Mouse (Mus musculus): ENCODE results near the gene Isy1. TPM values are rescaled to one million over a fixed set of nuclear protein-coding genes. Genes with fewer than 3 reads are reported as not detected.

Gene Isy1
- polyA plus RNA-seq, 1 experiment = 21.1 TPM

- Histone ChIP-seq H3K79me2 (ENCODE audit: control insufficient read depth, insufficient read depth) (no peaks in the 10 kb centered on the region), H3K4me3 (no peak overlapping the region)
These were observed 54.6 kb downstream of the Isy1 start for GRCm38 (mm10) chr6:87784033-87784432.

DNA sequence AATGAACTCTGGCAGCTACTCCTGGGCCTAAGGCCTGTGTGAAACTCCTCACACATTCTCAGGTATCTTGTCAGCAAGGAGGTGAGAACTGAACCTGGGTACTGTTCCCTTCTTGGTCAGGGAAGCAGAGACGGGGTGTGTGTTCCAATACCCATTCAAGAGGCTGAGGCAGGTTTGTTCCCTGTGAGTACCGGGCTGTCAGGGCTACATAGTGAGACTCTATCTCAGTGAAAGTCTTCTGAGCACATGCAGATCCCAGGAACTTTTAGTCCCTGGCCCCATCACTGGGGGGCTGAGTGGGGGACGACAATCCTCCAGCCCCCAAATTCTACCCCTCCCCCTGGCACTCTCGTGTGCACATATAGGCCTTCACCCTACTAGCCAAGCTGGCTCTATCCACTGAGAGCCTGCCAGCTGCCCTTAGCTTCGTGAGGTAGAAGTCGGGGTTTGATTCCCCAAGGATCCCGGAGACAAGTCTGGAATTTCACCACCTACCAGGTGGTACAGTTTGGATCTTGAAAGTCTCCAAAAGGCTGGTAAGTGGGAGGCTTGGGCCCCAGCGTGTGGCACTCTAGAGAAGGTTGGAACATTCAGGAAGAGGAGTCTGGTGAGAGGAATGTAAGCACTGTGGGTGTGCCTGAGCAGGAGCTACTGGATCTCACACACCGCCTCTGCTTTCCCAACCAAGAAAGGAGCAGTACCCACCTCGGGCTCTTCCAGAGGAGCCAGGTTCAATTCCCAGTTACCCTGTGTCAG lies 57.9 kb downstream of the Isy1 start:
- no peak for TF ChIP-seq POLR2A (IDR thresholded peaks at IDR 0.05; ENCODE audit: insufficient read length, low read depth)
- no peak for TF ChIP-seq USF1 (IDR thresholded peaks at IDR 0.05; ENCODE audit: low read depth)
- TF ChIP-seq MAX (IDR thresholded peaks at IDR 0.05; ENCODE audit: low read depth) = no peak
- no peak for TF ChIP-seq POLR2AphosphoS2 (IDR thresholded peaks at IDR 0.05; ENCODE audit: insufficient read length, low read depth)
- no peak for TF ChIP-seq MYOD1 (IDR thresholded peaks at IDR 0.05; ENCODE audit: control insufficient read depth in 1 of 3, insufficient read length in 2 of 3, low read depth in 2 of 3)
- Histone ChIP-seq H3K27me3 (ENCODE audit: control insufficient read depth, insufficient read depth, insufficient read length) (no peaks in the 10 kb centered on the region), H3ac (ENCODE audit: control insufficient read depth, insufficient read length) (no peak overlapping the region), H3K36me3 (ENCODE audit: control insufficient read depth, insufficient read depth) (no peaks in the 10 kb centered on the region), H3K4me3 (no peak overlapping the region), H3K4me2 (ENCODE audit: low read depth) (no peak overlapping the region), H3K79me2 (ENCODE audit: control insufficient read depth, insufficient read depth) (no peaks in the 10 kb centered on the region)

More at GRCm38 (mm10) chr6:87784033-87784432, 54.6 kb downstream of the Isy1 start:
- TF ChIP-seq MAX (IDR thresholded peaks at IDR 0.05; ENCODE audit: low read depth) (no peak), SRF (IDR thresholded peaks at IDR 0.05; ENCODE audit: control insufficient read depth, insufficient read length, low read depth) (no peak), E2F4 (IDR thresholded peaks at IDR 0.05; ENCODE audit: insufficient read depth) (no peak), POLR2A (IDR thresholded peaks at IDR 0.05; ENCODE audit: insufficient read length, low read depth) (no peak), MYOD1 (IDR thresholded peaks at IDR 0.05; ENCODE audit: control insufficient read depth in 1 of 3, insufficient read length in 2 of 3, low read depth in 2 of 3) (no peak)
- no peaks in the 10 kb centered on the region for H3K36me3 ChIP-seq (ENCODE audit: control insufficient read depth, insufficient read depth)
- H3ac ChIP-seq (ENCODE audit: control insufficient read depth, insufficient read length) = no peak overlapping the region
- no peaks in the 10 kb centered on the region for H3K27me3 ChIP-seq (ENCODE audit: control insufficient read depth, insufficient read depth, insufficient read length)
- no peak overlapping the region for H3K4me2 ChIP-seq (ENCODE audit: low read depth)

DNA sequence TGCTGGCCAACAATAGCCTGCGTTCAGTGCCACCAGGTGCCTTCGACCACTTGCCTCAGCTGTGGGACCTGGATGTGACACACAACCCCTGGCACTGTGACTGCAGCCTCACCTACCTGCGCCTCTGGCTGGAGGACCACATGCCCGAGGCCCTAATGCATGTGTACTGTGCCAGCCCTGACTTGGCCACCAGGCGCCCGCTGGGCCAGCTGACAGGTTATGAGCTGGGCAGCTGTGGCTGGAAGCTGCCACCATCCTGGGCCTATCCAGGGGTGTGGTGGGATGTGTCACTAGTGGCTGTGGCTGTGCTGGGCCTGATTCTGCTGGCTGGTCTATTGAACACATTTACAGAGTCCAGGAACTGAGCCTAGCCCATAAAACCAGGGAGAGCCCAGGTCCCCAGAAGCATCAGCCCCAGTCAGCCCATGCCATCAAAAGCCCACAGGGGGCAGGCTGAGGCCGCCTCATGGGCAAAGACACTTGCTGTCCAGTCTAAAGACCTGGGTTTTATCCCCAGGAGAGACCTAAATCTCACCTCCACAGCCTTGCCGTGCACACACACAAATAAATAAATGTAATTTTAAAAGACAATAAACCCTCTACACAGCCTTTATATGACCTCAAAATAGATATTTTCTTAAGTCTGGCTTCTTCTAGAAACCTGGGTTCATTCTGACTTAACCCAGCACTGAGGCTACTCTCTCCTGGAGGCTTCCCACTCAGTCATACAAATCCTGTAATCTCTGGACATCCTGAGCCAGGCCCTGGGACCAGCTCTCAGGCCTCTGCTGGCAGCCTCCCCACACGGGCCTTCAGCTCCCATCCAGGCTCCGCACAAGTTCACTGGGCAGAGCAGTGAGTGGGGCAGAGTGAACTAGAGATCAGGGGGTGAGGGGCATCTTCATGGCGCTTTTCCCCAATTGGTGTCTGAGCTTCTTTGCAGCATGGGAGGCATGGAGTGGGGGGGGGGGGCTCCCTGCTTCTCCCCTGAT lies 59.1 kb downstream of the Isy1 start:
- no peak overlapping the region for H3K4me2 ChIP-seq (ENCODE audit: low read depth)

DNA sequence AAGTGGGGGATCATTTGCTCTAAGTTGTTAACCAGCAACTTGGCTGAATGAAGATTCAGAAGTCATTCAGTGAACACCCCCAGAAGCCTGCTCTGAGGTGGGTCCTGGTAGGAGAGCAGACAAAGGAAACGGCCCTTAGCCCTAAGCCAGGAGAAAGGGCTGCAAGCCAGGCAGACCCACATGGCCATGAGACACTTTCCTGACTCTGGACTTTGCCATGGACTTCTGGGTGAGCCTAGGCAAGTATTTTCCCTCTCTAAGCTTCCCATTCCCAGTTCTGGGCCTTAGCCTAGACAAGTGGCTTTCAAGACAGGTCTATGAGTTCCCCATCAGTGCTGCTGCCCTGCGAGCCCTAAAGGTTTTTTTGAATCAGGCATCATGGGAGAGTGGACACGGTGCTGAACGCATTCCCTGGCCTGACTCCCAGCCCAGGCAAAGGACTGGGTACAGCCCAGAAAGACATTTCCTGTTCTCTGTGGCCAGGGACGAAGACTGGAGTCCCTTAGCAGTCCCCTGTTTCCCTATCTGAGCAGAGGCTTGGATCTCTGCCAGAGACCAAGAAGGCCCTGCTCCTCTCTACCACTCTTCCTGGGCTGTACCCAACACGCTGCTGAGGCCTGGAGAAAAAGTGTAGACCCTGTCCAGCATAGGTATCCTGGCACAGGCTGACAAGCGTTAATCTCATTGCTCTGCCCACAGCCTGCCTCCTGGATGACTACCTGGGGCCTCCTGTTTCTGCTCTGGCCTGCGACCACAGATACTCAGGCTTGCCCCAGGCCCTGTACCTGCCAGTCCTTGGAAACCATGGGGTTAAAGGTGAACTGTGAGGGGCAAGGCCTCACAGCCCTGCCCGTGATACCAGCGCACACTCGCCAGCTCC lies 60.1 kb downstream of the Isy1 start:
- Histone ChIP-seq H3K4me3 (no peak overlapping the region), H3K4me2 (ENCODE audit: low read depth) (no peak overlapping the region)
- TF ChIP-seq USF1 (IDR thresholded peaks at IDR 0.05; ENCODE audit: low read depth) (no peak), TCF12 (IDR thresholded peaks at IDR 0.05; ENCODE audit: insufficient read depth, poor library complexity, severe bottlenecking) (no peak), POLR2A (IDR thresholded peaks at IDR 0.05; ENCODE audit: insufficient read length, low read depth) (no peak), SRF (IDR thresholded peaks at IDR 0.05; ENCODE audit: control insufficient read depth, insufficient read length, low read depth) (no peak), MYOG (IDR thresholded peaks at IDR 0.05; ENCODE audit: control insufficient read depth in 1 of 3, insufficient read depth in 1 of 3, insufficient read length in 2 of 3, low read depth in 2 of 3) (no peak), E2F4 (IDR thresholded peaks at IDR 0.05; ENCODE audit: insufficient read depth) (no peak), TCF3 (IDR thresholded peaks at IDR 0.05; ENCODE audit: insufficient read length, low read depth) (no peak), CEBPB (IDR thresholded peaks at IDR 0.05; ENCODE audit: insufficient read depth, poor library complexity, severe bottlenecking) (no peak)

More for the DNA sequence above, 59.1 kb downstream of the Isy1 start:
- TF ChIP-seq MYOG (IDR thresholded peaks at IDR 0.05; ENCODE audit: control insufficient read depth in 1 of 3, insufficient read depth in 1 of 3, insufficient read length in 2 of 3, low read depth in 2 of 3) (no peak), POLR2AphosphoS2 (IDR thresholded peaks at IDR 0.05; ENCODE audit: insufficient read length, low read depth) (no peak), POLR2A (IDR thresholded peaks at IDR 0.05; ENCODE audit: insufficient read length, low read depth) (no peak), REST (IDR thresholded peaks at IDR 0.05; ENCODE audit: insufficient read depth, insufficient read length) (no peak), MYOD1 (IDR thresholded peaks at IDR 0.05; ENCODE audit: control insufficient read depth in 1 of 3, insufficient read length in 2 of 3, low read depth in 2 of 3) (no peak), USF1 (IDR thresholded peaks at IDR 0.05; ENCODE audit: low read depth) (no peak), SRF (IDR thresholded peaks at IDR 0.05; ENCODE audit: control insufficient read depth, insufficient read length, low read depth) (no peak), TCF3 (IDR thresholded peaks at IDR 0.05; ENCODE audit: insufficient read length, low read depth) (no peak), TCF12 (IDR thresholded peaks at IDR 0.05; ENCODE audit: insufficient read depth, poor library complexity, severe bottlenecking) (no peak), MAX (IDR thresholded peaks at IDR 0.05; ENCODE audit: low read depth) (no peak), E2F4 (IDR thresholded peaks at IDR 0.05; ENCODE audit: insufficient read depth) (no peak), CEBPB (IDR thresholded peaks at IDR 0.05; ENCODE audit: insufficient read depth, poor library complexity, severe bottlenecking) (no peak)
- H3ac ChIP-seq (ENCODE audit: control insufficient read depth, insufficient read length) = no peak overlapping the region
- H3K36me3 ChIP-seq (ENCODE audit: control insufficient read depth, insufficient read depth) = no peaks in the 10 kb centered on the region
- no peaks in the 10 kb centered on the region for H3K79me2 ChIP-seq (ENCODE audit: control insufficient read depth, insufficient read depth)
- H3K27me3 ChIP-seq (ENCODE audit: control insufficient read depth, insufficient read depth, insufficient read length) = no peaks in the 10 kb centered on the region
- H3K4me3 ChIP-seq = no peak overlapping the region

More for the DNA sequence above, 60.1 kb downstream of the Isy1 start:
- Histone ChIP-seq H3ac (ENCODE audit: control insufficient read depth, insufficient read length) (no peak overlapping the region), H3K79me2 (ENCODE audit: control insufficient read depth, insufficient read depth) (no peaks in the 10 kb centered on the region), H3K36me3 (ENCODE audit: control insufficient read depth, insufficient read depth) (no peaks in the 10 kb centered on the region), H3K27me3 (ENCODE audit: control insufficient read depth, insufficient read depth, insufficient read length) (no peaks in the 10 kb centered on the region)
